Mouse (Mus musculus) gastrocnemius, postnatal 4 days (tissue): ENCODE results near the gene Hoxc6. TPM values are rescaled to one million over a fixed set of nuclear protein-coding genes. Genes with fewer than 3 reads are reported as not detected.
A peak's percentile ranks its signal among the peaks of the same experiment; 100 is the strongest.

ENCODE experiments used
- DNase-seq, 2 experiments: peaks; one replicate each; pipeline ENCODE4 v3.0.0; 2021 to 2022; ENCODE audit warnings: low spot score in 2 of 2, mixed read lengths in 2 of 2
- long read RNA-seq, 2 experiments: library from polyadenylated mRNA; stranded (forward); transcript quantifications; one replicate each; pipeline ENCODE4 v2.0.0; 2021
- total RNA-seq, 2 experiments: library from RNA; stranded (reverse); gene quantifications; 2 replicates each; pipeline ENCODE4 v1.2.3; 2021

Hoxc6 gene
- total RNA-seq: 10 to 100 TPM; 12.7 to 12.8 TPM
- long read RNA-seq, experiment 1, partial matches to known transcripts: 0 of 1 reads
- long read RNA-seq, experiment 1, other reads (novel, unspliced or antisense): 0 of 1 reads
- long read RNA-seq, experiment 2, partial matches to known transcripts: 0 of 5 reads
- long read RNA-seq, experiment 2, other reads (novel, unspliced or antisense): 1 of 5 reads

- no peak for DNase-seq
Observed at GRCm38 (mm10) chr15:102997939-102998355, at the start of gene Hoxc6. Hoxc6 (plus strand) TSS chr15:102998257.

- no peak for DNase-seq
Observed at GRCm38 (mm10) chr15:102948842-102949241, 49.2 kb upstream of the Hoxc6 start.

- no peak for DNase-seq
Observed at GRCm38 (mm10) chr15:102949696-102950095, 48.4 kb upstream of the Hoxc6 start.

- DNase-seq: no peak
Observed at GRCm38 (mm10) chr15:102950877-102951276, 47.2 kb upstream of the Hoxc6 start.

GRCm38 (mm10) chr15:102953561-102953960 is 44.5 kb upstream of the Hoxc6 start:
- no peak for DNase-seq

- no peak for DNase-seq
Observed at GRCm38 (mm10) chr15:102954192-102955006, 43.7 kb upstream of the Hoxc6 start, which contains the start of gene Hoxc11. Hoxc11 (plus strand) TSS chr15:102954427.

GRCm38 (mm10) chr15:102955007-102955382 is 43.1 kb upstream of the Hoxc6 start:
- peak in 1 of 2 experiments; percentile 68 for DNase-seq

GRCm38 (mm10) chr15:102955833-102956640 is 42.0 kb upstream of the Hoxc6 start:
- DNase-seq: no peak

GRCm38 (mm10) chr15:102956906-102957305 is 41.2 kb upstream of the Hoxc6 start:
- no peak for DNase-seq

- no peak for DNase-seq
Observed at GRCm38 (mm10) chr15:102959663-102960191, 38.3 kb upstream of the Hoxc6 start.

- no peak for DNase-seq
Observed at GRCm38 (mm10) chr15:102961728-102962127, 36.3 kb upstream of the Hoxc6 start.

- no peak for DNase-seq
Observed at GRCm38 (mm10) chr15:102962492-102962891, 35.6 kb upstream of the Hoxc6 start.

GRCm38 (mm10) chr15:102963259-102963658 is 34.8 kb upstream of the Hoxc6 start:
- no peak for DNase-seq

- DNase-seq: peak in 1 of 2 experiments; percentile 74
Observed at GRCm38 (mm10) chr15:102963671-102964640, 34.1 kb upstream of the Hoxc6 start.

GRCm38 (mm10) chr15:102965003-102965891 is 32.8 kb upstream of the Hoxc6 start:
- no peak for DNase-seq

- DNase-seq: peak; percentile 96 to 97
Observed at GRCm38 (mm10) chr15:102965892-102966775, 31.9 kb upstream of the Hoxc6 start.

GRCm38 (mm10) chr15:102966776-102967311 is 31.2 kb upstream of the Hoxc6 start, which contains the start of gene Hoxc10:
Hoxc10 (plus strand) TSS chr15:102966796.
- DNase-seq: no peak

GRCm38 (mm10) chr15:102967312-102967510 is 30.8 kb upstream of the Hoxc6 start, which contains the start of gene Hoxc5:
Hoxc5 (plus strand) TSS chr15:102967443.
- no peak for DNase-seq
